Mouse (Mus musculus) midbrain, embryonic 13.5 days (tissue): Measurements from ENCODE around the gene Pbx1. TPM values are rescaled to one million over a fixed set of nuclear protein-coding genes. Genes with fewer than 3 reads are reported as not detected.

Experiments used
- ATAC-seq: fragments of 200-750 bp; cut with Nextera tagmentation; 2 replicates; pipeline ENCODE4 v1.8.0; 2017; ENCODE audit warnings: mild to moderate bottlenecking, moderate TSS enrichment, moderate library complexity
- H3K27ac ChIP-seq: fragments of 300-500 bp; sonication (generic); 2 replicates; pipeline ENCODE4 v1.5.1; 2015; ENCODE audit warnings: inconsistent platforms, mild to moderate bottlenecking, moderate library complexity
- H3K27me3 ChIP-seq: fragments of 300-500 bp; sonication (generic); 2 replicates; pipeline ENCODE4 v1.6.1; 2015; ENCODE audit warnings: mild to moderate bottlenecking, inconsistent platforms
- H3K36me3 ChIP-seq: fragments of 300-500 bp; sonication (generic); 2 replicates; pipeline ENCODE4 v1.6.1; 2015; ENCODE audit warnings: mild to moderate bottlenecking, inconsistent platforms
- H3K4me1 ChIP-seq: fragments of 300-500 bp; sonication (generic); replicated peaks from 2 replicates; pipeline ENCODE4 v1.6.1; 2015; ENCODE audit warnings: inconsistent platforms
- H3K4me2 ChIP-seq: fragments of 300-500 bp; sonication (generic); replicated peaks from 2 replicates; pipeline ENCODE4 v1.6.1; 2015; ENCODE audit warnings: moderate library complexity, mild to moderate bottlenecking, inconsistent platforms
- H3K4me3 ChIP-seq: fragments of 300-500 bp; sonication (generic); replicated peaks from 2 replicates; pipeline ENCODE4 v1.5.1; 2015; ENCODE audit warnings: mild to moderate bottlenecking, inconsistent platforms
- H3K9ac ChIP-seq: fragments of 300-500 bp; sonication (generic); replicated peaks from 2 replicates; pipeline ENCODE4 v1.6.1; 2015; ENCODE audit warnings: mild to moderate bottlenecking, inconsistent platforms
- H3K9me3 ChIP-seq: fragments of 300-500 bp; sonication (generic); 2 replicates; pipeline ENCODE4 v1.6.1; 2016; ENCODE audit warnings: mild to moderate bottlenecking, inconsistent platforms
- WGBS: fragments of 180-500 bp; shearing (Covaris S2); methylation state at CpG from one replicate; pipeline ENCODE4 v1.1.7; 2015; 5-methylcytosine and 5-hydroxymethylcytosine counted together
- polyA plus RNA-seq: library from polyadenylated mRNA; unstranded; fragments of >200 nt; fragmentation: Nextera tagmentation; extraction: Ambion mirVana; gene quantifications from 2 replicates; pipeline ENCODE4 v1.2.1, GENCODE M21; 2015

Gene Pbx1
- polyA plus RNA-seq, 1 experiment from 2014 or later, result 91.4 TPM

- Histone ChIP-seq H3K27ac (no peak overlapping the region), H3K9ac (no peak overlapping the region), H3K4me3 (no peak overlapping the region), H3K27me3 (no peaks in the 10 kb centered on the region), H3K4me1 (peaks cover 58% of the 10 kb centered on the region), H3K9me3 (no peaks in the 10 kb centered on the region), H3K4me2 (no peak overlapping the region), H3K36me3 (no peaks in the 10 kb centered on the region; the same call in 1 of the 2 replicates)
- WGBS, result 89% methylated on average over 6 of the region's 6 CpGs
- no peak for ATAC-seq
These were observed 37.5 kb downstream of the Pbx1 start for GRCm38 (mm10) chr1:168394535-168394934.

- WGBS, result 60% methylated on average over 4 of the region's 4 CpGs
- ATAC-seq, result no peak
- peaks cover 58% of the 10 kb centered on the region for H3K4me1 ChIP-seq
These were observed 38.6 kb downstream of the Pbx1 start for GRCm38 (mm10) chr1:168393456-168393855.

GRCm38 (mm10) chr1:168392500-168392853, 39.6 kb downstream of the Pbx1 start:
- peaks cover 58% of the 10 kb centered on the region for H3K4me1 ChIP-seq
- no peak for ATAC-seq

More at GRCm38 (mm10) chr1:168393456-168393855, 38.6 kb downstream of the Pbx1 start:
- Histone ChIP-seq H3K9ac (no peak overlapping the region), H3K4me2 (no peak overlapping the region), H3K36me3 (no peaks in the 10 kb centered on the region; the same call in 1 of the 2 replicates), H3K27me3 (no peaks in the 10 kb centered on the region), H3K27ac (no peak overlapping the region), H3K9me3 (no peaks in the 10 kb centered on the region), H3K4me3 (no peak overlapping the region)

GRCm38 (mm10) chr1:168391617-168392499, 40.2 kb downstream of the Pbx1 start:
- no peak overlapping the region for H3K4me3 ChIP-seq
- peaks cover 63% of the 10 kb centered on the region for H3K4me1 ChIP-seq
- H3K27ac ChIP-seq, result no peak overlapping the region
- no peak overlapping the region for H3K9ac ChIP-seq
- no peak for ATAC-seq
- H3K9me3 ChIP-seq, result no peaks in the 10 kb centered on the region
- H3K4me2 ChIP-seq, result 0 out of 2 replicates have a peak overlapping the region, but pooled peaks have one; percentile 20
- WGBS, result 38% methylated on average over 20 of the region's 20 CpGs
- no peaks in the 10 kb centered on the region for H3K27me3 ChIP-seq
- no peaks in the 10 kb centered on the region; the same call in 1 of the 2 replicates for H3K36me3 ChIP-seq

More at GRCm38 (mm10) chr1:168392500-168392853, 39.6 kb downstream of the Pbx1 start:
- WGBS, result 40% methylated on average over 5 of the region's 5 CpGs
- Histone ChIP-seq H3K27me3 (no peaks in the 10 kb centered on the region), H3K9me3 (no peaks in the 10 kb centered on the region), H3K36me3 (no peaks in the 10 kb centered on the region; the same call in 1 of the 2 replicates), H3K27ac (no peak overlapping the region), H3K4me3 (no peak overlapping the region), H3K4me2 (0 out of 2 replicates have a peak overlapping the region, but pooled peaks have one; percentile 20), H3K9ac (no peak overlapping the region)

GRCm38 (mm10) chr1:168390748-168391147, 41.3 kb downstream of the Pbx1 start:
- Histone ChIP-seq H3K4me1 (peaks cover 71% of the 10 kb centered on the region), H3K9me3 (no peaks in the 10 kb centered on the region), H3K36me3 (no peaks in the 10 kb centered on the region; the same call in 1 of the 2 replicates), H3K9ac (no peak overlapping the region), H3K27me3 (no peaks in the 10 kb centered on the region), H3K4me3 (no peak overlapping the region), H3K27ac (no peak overlapping the region), H3K4me2 (no peak overlapping the region)
- ATAC-seq, result no peak

- WGBS, result 58% methylated on average over 6 of the region's 6 CpGs
- Histone ChIP-seq H3K36me3 (no peaks in the 10 kb centered on the region), H3K4me2 (no peak overlapping the region), H3K27ac (no peak overlapping the region), H3K4me3 (no peak overlapping the region), H3K9me3 (no peaks in the 10 kb centered on the region), H3K27me3 (no peaks in the 10 kb centered on the region), H3K9ac (no peak overlapping the region), H3K4me1 (peaks cover 74% of the 10 kb centered on the region)
- ATAC-seq, result no peak
These were observed 45.9 kb downstream of the Pbx1 start for GRCm38 (mm10) chr1:168386159-168386558.

GRCm38 (mm10) chr1:168384594-168384955, 47.5 kb downstream of the Pbx1 start:
- Histone ChIP-seq H3K4me2 (no peak overlapping the region), H3K27ac (peak overlapping the region; percentile 75), H3K36me3 (peaks cover 3% of the 10 kb centered on the region; the same call in 1 of the 2 replicates), H3K9me3 (no peaks in the 10 kb centered on the region), H3K27me3 (no peaks in the 10 kb centered on the region), H3K4me3 (no peak overlapping the region), H3K4me1 (peaks cover 77% of the 10 kb centered on the region), H3K9ac (no peak overlapping the region)
- WGBS, result 22% methylated on average over 6 of the region's 6 CpGs
- no peak for ATAC-seq

GRCm38 (mm10) chr1:168383832-168384593, 48.1 kb downstream of the Pbx1 start:
- Histone ChIP-seq H3K36me3 (peaks cover 3% of the 10 kb centered on the region; the same call in 1 of the 2 replicates), H3K9me3 (no peaks in the 10 kb centered on the region), H3K4me3 (no peak overlapping the region), H3K9ac (no peak overlapping the region), H3K27ac (peak overlapping the region; percentile 75), H3K27me3 (no peaks in the 10 kb centered on the region), H3K4me2 (peak overlapping the region; percentile 17; the same call in 1 of the 2 replicates), H3K4me1 (peaks cover 82% of the 10 kb centered on the region)
- peak; percentile 62 for ATAC-seq
- 17% methylated on average over 5 of the region's 5 CpGs for WGBS

- Histone ChIP-seq H3K9me3 (no peaks in the 10 kb centered on the region), H3K27me3 (no peaks in the 10 kb centered on the region), H3K9ac (no peak overlapping the region), H3K36me3 (peaks cover 3% of the 10 kb centered on the region; the same call in 1 of the 2 replicates), H3K4me2 (no peak overlapping the region), H3K4me1 (peaks cover 90% of the 10 kb centered on the region), H3K4me3 (no peak overlapping the region), H3K27ac (peak overlapping the region; percentile 31; the same call in 1 of the 2 replicates)
- WGBS, result 7% methylated on average over 4 of the region's 4 CpGs
- no peak for ATAC-seq
These were observed 49.3 kb downstream of the Pbx1 start for GRCm38 (mm10) chr1:168382823-168383157.

GRCm38 (mm10) chr1:168382106-168382822, 49.8 kb downstream of the Pbx1 start:
- Histone ChIP-seq H3K9me3 (no peaks in the 10 kb centered on the region), H3K27ac (peak overlapping the region; percentile 31; the same call in 1 of the 2 replicates), H3K4me2 (no peak overlapping the region), H3K9ac (no peak overlapping the region), H3K4me3 (no peak overlapping the region), H3K4me1 (peaks cover 92% of the 10 kb centered on the region), H3K36me3 (peaks cover 3% of the 10 kb centered on the region; the same call in 1 of the 2 replicates), H3K27me3 (no peaks in the 10 kb centered on the region)
- peak; percentile 34; the same call in 1 of the 2 replicates for ATAC-seq
- WGBS, result 32% methylated on average over 9 of the region's 9 CpGs

- WGBS, result 74% methylated on average over 4 of the region's 4 CpGs
- ATAC-seq, result no peak
These were observed 50.6 kb downstream of the Pbx1 start for GRCm38 (mm10) chr1:168381451-168381850.

More at GRCm38 (mm10) chr1:168381451-168381850, 50.6 kb downstream of the Pbx1 start:
- H3K27ac ChIP-seq, result no peak overlapping the region
- H3K9me3 ChIP-seq, result no peaks in the 10 kb centered on the region
- peaks cover 3% of the 10 kb centered on the region; the same call in 1 of the 2 replicates for H3K36me3 ChIP-seq
- peaks cover 84% of the 10 kb centered on the region for H3K4me1 ChIP-seq
- no peak overlapping the region for H3K9ac ChIP-seq
- no peak overlapping the region for H3K4me2 ChIP-seq
- H3K27me3 ChIP-seq, result no peaks in the 10 kb centered on the region
- no peak overlapping the region for H3K4me3 ChIP-seq
